Mouse (Mus musculus) layer of hippocampus, adult 2 months (tissue): ENCODE measurements around the gene Chst3. TPM values are rescaled to one million over a fixed set of nuclear protein-coding genes. Genes with fewer than 3 reads are reported as not detected.
"Not testable (repeated sequence)": the region's sequence is repeated elsewhere in the genome, so short reads cannot be mapped to it uniquely, and the experiment has no call there.

Experiments
- DNase-seq, 2 experiments: peaks; one replicate each; pipeline ENCODE4 v3.0.0; 2022; ENCODE audit warnings: low spot score in 2 of 2
- H3K27ac ChIP-seq: fragments of 200-600 bp; 2 replicates; pipeline ENCODE4 v1.8.1; 2022
- H3K4me3 ChIP-seq: fragments of 200-600 bp; 2 replicates; pipeline ENCODE4 v1.8.1; 2022; ENCODE audit warnings: mild to moderate bottlenecking
- CTCF ChIP-seq: fragments of 200-600 bp; conservative IDR thresholded peaks from 2 replicates; pipeline ENCODE4 v1.8.1; 2022; ENCODE audit warnings: antibody characterized with exemption, mild to moderate bottlenecking, moderate library complexity
- total RNA-seq, 2 experiments: library from RNA; stranded (reverse); gene quantifications; 2 replicates each; pipeline ENCODE4 v1.2.3; 2021

The Chst3 gene
- total RNA-seq, 2 experiments from 2014 or later: 1.2 to 1.8 TPM

GRCm38 (mm10) chr10:60202785-60203184 lies 16.3 kb downstream of the Chst3 start:
- peak overlapping the region; percentile 82 for H3K27ac ChIP-seq
- no peak overlapping the region for H3K4me3 ChIP-seq
- peak in 1 of 2 experiments; percentile 58 for DNase-seq
- no peak for TF ChIP-seq CTCF

- TF ChIP-seq CTCF: no peak
- no peak overlapping the region for H3K27ac ChIP-seq
- no peak for DNase-seq
These were observed 18.1 kb downstream of the Chst3 start for GRCm38 (mm10) chr10:60200996-60201395.

GRCm38 (mm10) chr10:60199378-60199777 lies 19.7 kb downstream of the Chst3 start:
- Histone ChIP-seq H3K4me3 (no peak overlapping the region), H3K27ac (no peak overlapping the region)
- no peak for TF ChIP-seq CTCF
- DNase-seq: no peak

More at GRCm38 (mm10) chr10:60200996-60201395, 18.1 kb downstream of the Chst3 start:
- no peak overlapping the region for H3K4me3 ChIP-seq

DNA sequence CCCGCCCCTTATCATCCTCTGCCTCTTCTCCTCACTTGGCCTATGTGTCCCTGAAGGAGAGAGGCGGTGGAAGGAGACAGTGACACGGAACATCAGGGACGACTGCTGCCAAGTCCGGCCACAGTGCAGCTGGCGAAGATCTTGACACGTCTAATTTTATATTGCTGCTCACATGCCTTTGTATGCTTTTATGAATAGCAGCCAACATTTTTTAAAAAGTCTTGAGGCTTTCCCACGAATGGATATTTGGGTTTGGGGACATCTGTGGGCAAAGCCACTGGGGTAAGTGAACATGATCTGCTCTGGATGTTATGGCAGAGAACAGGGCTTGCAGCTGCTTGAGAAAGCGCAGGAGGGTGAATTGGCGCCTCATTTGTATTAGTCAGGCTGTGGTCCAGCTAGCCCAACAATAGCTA lies 21.6 kb downstream of the Chst3 start:
- H3K27ac ChIP-seq: no peak overlapping the region

GRCm38 (mm10) chr10:60196971-60197370 lies 22.1 kb downstream of the Chst3 start:
- TF ChIP-seq CTCF: no peak
- Histone ChIP-seq H3K4me3 (no peak overlapping the region), H3K27ac (no peak overlapping the region)
- DNase-seq: no peak

More for the DNA sequence above, 21.6 kb downstream of the Chst3 start:
- no peak overlapping the region for H3K4me3 ChIP-seq
- TF ChIP-seq CTCF: no peak
- no peak for DNase-seq

- no peak overlapping the region for H3K4me3 ChIP-seq
- 0 out of 2 replicates have a peak, but pooled peaks have one; percentile 16 for TF ChIP-seq CTCF
- DNase-seq: peak in 1 of 2 experiments; percentile 35
- no peak overlapping the region for H3K27ac ChIP-seq
These were observed 24.0 kb downstream of the Chst3 start for GRCm38 (mm10) chr10:60195087-60195486.

DNA sequence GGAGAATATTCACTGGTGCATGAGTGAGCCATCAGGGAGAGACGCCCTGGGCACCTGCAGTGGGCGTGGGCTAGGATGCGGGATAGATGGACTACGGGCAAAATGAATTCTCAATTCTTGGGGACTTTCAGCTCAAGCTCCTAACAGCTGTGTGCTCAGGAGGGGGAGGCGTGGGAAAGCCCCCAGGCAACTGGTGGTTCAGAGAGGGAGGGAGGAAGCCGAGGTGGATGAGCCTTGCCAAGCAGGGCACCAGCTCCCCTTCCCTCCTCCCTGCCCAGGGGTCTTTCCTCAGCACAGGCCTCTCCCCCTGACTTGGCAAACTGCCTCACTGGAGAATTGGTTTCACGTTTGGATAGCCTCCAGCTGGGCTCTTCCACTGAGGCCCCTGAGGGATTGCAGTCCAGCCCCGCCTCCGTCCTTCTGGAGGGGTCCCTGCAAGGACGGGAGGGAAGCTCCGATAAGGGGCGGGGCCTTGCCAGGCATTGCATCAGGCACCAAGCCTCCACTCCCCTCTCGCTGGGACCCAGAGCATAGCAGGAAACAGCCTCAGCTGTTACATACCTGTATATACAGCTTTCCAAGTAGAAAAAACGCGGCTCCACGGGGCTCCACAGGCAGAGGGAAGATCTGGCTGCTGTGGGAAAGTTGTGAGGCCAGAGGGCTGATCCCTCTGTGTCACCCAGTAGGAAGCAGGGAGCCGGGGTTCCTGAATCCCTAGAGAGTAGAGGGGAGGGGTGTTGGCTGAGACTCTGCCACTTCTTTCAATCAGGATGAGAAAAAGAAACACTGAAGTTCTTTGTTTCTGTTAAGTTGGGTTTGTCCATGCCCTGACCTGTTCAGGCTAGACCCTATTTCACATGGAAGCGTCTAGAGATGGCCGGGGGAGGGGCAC lies 25.3 kb downstream of the Chst3 start:
- Histone ChIP-seq H3K27ac (no peak overlapping the region), H3K4me3 (no peak overlapping the region; the same call in 1 of the 2 replicates)
- TF ChIP-seq CTCF: 0 out of 2 replicates have a peak, but pooled peaks have one; percentile 5
- peak in 1 of 2 experiments; percentile 14 for DNase-seq

DNA sequence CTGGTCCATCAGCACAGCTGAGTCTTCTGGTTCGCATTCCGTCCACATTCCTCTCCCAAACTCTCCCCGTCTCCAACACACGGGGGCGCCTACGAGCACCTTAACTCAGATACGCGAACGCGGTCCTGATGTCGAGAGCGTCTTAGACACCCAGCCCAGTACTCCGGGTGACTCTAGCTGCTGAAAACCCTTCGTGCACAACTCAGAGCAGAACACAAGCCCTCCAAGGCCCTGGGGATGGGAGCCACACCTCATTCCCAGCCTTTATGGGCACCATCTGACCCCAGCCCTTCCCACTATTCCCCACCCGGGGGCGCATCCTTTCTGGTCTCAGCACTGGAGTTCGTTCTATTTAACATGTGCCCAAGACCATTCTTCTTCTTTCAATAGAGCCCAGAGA lies 27.3 kb downstream of the Chst3 start:
- TF ChIP-seq CTCF: peak; percentile 80
- Histone ChIP-seq H3K27ac (peak overlapping the region; percentile 43), H3K4me3 (peak overlapping the region; percentile 52)
- DNase-seq: peak; percentile 57 to 80

GRCm38 (mm10) chr10:60189534-60190186 lies 29.4 kb downstream of the Chst3 start:
- no peak for TF ChIP-seq CTCF
- no peak overlapping the region for H3K27ac ChIP-seq
- DNase-seq: no peak
- no peak overlapping the region for H3K4me3 ChIP-seq

GRCm38 (mm10) chr10:60186191-60186945 lies 32.7 kb downstream of the Chst3 start:
- Histone ChIP-seq H3K4me3 (no peak overlapping the region), H3K27ac (no peak overlapping the region)
- DNase-seq: no peak
- no peak for TF ChIP-seq CTCF

DNA sequence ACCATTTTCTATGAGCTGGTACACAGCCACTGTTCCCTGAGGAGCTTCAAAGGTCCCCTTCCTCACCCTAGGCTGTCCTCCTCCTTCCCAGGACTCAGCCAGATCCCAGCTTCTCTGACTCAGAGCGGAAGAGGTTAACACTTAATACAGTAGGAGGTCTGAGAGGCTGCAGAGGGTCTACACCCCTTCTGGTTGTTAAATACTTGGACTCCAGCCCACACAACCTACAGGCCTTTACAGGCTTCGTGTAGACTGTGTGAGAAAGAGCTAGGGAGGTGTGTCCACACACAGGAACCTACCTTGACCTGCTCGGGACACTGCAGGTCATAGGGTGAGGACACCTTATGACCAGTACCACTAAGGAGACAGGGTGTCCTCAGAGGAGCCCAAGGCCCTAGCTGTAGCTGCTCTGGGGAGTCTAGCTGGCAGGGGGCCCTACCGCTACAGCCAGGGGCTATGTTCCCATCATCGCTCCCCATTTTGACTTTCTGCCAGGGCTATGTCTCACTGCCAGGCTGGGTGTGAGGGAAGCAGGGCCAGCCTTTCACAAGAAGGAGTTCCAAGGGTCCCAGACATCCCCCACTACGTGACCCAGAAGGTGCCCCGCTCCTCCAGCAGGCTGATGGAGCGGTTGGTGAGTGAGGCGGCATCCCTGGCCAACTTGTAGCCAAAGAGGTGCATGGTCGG lies 33.9 kb downstream of the Chst3 start:
- no peak for TF ChIP-seq CTCF
- no peak for DNase-seq
- no peak overlapping the region for H3K27ac ChIP-seq

DNA sequence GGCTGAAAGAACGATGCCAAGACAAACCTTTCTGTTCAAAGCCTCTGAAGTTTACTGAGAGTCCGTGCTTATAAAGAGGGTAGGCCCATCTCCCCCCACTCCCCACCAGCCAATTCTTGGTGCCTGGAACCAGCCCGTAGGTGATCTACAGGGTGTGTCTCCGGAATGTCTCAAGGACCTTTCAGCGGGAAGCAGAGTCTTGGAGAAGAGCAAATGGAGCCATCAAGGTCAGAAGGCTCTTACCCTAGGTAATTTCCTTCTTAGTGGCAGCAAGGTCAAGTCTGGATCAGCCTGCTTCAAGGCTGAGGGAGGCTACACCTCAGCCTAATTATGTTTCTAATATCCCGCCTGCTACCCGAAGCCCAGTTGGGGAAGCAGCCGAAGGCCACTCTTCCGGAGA lies 43.8 kb downstream of the Chst3 start:
- not testable (repeated sequence) for DNase-seq, H3K27ac ChIP-seq, H3K4me3 ChIP-seq

More for the DNA sequence above, 33.9 kb downstream of the Chst3 start:
- no peak overlapping the region for H3K4me3 ChIP-seq
